Mouse (Mus musculus) R1 (cell line): ENCODE data around the gene Ndufb7.
"Not testable (repeated sequence)": the region's sequence is repeated elsewhere in the genome, so short reads cannot be mapped to it uniquely, and the experiment has no call there.

ENCODE experiments used
- DNase-seq: peaks from one replicate; pipeline ENCODE4 v3.0.0-alpha.2; 2018; ENCODE audit warnings: low read depth, low spot score

The Ndufb7 gene

DNA sequence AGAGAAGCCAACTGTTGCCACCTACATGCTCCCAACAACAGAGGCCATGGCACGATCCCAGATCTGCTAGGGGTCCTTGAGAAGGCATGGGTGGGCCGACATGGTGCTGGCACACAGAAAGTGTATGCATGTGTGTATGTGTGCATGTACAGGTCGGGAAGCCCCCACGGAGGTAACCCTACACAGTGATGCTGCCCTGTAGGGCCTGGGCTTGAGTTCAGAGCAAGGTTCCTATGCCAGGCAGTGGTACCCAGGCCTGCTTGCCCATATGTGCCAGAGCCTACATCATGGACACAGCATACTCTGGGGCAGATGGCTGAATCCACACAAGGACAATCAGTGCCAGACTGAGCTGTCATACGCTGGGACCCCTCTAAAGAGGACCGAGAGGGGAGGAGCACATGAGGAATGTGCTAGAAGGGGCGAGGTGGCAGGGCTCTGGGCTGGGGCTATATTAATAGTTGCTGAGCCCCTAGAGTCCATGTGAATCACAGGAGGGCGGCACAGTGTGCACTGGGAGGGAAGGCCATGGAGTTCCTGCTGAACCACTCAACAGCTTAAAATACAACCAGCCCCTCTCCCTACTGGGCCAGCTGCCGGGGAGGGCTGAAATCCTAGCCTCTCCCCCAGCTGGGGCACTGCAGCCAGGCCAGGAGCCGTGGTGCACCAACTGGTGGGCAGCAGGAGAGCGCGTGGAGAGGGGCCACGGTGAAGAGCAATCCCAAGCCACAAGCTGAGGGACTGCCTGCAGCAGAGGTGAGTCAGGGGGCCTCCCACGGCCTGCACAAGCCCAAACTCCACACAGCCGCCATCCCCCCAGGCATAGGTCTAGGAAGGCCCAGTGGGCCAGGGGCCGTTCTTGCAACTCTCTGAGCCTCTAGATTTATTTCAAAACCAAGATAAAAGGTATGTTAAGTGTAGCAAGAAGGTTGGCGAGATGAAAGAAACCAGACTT, 9.4 kb downstream of the Ndufb7 start:
- no peak for DNase-seq

DNA sequence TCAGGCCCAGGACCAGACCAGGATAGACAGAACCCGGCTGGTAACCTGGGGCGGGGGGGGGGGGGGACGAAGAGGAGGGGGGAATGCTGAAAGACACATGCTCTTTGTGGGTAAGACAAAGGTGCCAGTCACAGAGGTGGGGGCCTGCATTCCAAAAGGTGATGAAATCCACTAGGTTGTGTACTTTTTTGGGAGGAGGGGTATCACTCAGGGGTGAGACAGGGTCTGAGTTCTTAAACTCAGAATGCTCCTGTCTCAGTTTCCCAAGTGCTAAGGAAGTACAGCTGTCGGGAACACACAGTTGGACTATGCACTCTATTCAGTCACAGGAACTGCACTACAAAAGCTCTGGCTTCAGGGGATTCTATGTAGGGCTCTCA, 10.0 kb downstream of the Ndufb7 start:
- no peak for DNase-seq

DNA sequence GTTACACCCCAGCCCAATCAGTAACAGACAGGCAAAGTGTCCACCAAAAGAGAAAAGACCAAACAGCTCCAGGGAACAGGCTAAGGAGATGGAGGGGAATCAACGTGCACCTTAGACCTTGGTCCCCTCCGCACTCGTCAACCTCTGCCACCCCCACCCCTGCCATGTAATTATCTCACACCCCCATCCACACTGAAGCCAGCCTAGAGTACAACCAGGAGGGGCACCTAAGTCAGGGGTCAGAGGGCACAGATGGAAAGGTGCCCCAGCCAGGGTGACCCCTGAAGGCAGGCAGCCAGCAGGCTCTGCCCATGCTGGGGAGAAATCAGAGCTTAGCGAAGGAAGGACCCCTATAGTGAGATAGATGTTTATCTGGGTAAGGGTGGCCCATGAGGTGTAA, 10.4 kb downstream of the Ndufb7 start:
- no peak for DNase-seq

DNA sequence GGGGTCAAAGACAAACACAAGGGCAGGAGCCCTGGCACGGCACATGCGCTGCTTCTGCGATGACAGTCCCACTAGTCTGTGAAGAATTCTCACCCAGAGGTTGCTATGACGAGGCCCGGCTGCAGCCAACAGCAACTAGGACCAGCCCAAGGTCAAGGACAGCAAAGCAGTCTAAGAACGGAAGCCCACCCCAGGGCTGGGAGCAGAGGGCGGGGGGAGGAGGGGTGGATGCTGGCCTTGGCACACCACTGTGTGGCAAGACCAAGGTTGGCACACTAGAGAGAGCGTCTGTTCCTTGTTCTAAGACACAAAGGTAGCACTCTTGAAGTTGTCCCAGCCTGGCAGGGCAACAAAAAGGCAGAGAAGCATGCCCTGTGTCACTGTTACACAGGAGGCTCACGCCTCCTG, 10.9 kb downstream of the Ndufb7 start:
- DNase-seq: peak; percentile 47

DNA sequence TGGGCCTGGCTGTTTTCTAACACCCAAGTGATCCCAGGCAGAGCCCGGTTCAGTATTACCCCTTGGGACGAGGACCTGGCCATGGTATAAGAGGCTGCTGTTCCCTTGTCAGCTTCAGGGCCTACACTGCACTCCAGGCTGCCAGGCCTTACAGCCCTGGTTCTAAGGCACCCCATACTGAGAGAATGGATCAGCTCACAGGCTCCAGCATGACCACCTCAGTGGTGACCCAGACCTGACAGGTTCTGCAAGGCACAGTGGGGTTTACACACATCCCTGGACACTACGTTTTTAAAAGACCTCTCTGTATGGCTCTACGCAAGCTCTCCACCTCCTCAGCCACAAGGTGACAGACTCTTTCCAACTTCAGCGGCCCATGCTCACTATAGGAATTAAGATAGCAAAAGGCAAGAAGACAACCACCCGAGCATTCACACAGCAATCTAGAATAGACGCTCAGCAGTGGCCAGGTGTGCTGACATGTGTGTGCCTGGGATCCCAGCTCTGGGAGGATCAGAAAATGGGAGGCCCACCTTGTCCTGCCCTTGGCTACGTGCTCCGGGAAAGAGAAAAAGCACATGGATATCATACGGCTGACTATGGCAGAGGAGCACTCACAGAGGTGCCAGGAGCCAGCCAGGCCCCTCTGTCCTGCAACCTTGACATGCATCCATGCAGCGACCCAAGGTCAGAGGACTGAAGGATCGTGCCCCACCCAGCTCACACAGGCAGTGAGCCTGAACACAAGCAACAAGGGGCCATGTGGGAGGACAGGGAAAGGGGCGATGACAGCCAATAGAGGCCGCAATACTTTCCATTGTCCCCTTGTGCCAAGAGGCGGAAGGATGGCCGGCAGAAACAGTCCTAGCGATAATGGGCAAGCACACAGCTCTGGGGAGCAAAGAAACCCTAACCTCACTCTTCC, 11.9 kb downstream of the Ndufb7 start:
- DNase-seq: no peak

DNA sequence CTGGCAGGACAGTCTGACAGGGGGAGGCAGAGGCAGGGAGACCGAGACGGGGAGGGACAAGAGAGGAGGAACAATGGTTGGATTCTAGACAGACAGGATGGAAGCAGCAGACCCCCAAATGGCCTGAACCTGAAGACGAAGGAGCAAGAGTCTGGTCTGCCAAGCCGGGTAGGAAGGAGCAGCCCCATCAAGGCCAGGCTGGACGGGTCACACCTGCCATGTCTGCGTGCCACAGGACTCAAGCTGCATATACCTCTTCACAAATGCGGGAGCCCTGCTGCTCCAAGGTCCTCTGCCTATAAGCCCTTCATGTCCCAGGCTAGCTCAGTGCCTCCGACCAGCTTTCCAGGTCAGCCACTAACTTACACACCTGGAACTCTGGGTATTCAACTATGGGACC, 13.2 kb downstream of the Ndufb7 start:
- no peak for DNase-seq

DNA sequence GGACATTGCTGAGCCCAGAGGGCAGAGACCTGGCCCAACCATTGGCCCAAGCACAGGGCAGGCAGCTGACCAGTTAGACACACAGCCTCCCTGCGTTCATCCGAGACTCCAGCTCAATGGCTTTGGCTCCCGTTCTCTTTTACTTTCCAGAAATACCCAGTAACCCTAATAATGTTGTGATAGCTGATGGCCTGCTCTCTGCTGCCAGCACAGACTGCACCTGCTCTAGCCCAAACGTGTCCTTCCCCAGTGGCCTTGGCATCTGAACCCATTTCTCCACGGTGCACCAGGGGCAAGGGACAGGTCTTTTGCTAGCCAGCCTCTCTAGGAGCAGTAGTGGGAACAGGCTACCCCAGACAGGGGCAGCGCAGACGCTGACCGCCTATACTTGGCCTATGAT, 14.4 kb downstream of the Ndufb7 start:
- DNase-seq: no peak

DNA sequence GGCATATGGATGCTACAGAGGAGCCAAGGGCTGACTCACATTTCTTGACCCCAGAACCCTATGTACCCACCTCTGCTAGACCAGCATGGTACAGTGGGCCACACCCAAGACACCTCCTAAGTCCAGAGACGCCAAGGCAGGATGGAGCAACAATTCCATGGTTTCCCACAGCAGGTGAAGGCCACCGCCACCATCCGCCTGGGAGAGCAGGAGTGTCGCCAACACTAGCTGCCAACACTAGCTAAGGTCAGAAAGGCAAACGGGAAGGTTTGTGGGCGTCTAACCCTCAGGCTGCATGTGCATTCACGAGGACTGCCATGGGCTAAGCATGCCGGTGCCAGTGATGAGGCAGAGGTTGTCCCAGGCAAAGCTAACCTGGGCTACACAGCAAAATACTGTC, 15.8 kb downstream of the Ndufb7 start:
- no peak for DNase-seq

DNA sequence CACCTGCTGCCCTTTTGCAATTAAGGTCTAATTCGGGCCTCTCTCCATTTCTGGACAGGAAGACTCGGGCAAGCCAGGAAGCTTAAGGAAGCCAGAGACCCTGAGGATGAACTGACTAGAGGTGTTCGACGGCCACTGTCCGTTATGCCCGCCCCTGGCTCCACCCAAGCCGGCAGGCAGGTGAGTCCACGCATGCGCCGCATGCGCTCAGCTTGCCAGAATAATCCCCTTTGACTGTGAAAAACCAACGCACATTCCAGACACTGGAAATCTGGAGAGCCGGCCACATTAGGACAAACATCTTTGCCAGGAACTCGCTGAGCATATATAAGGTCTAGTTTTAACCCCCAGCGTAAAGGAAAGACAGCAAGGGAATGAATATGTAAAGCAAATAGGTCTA, 16.8 kb downstream of the Ndufb7 start:
- DNase-seq: peak; percentile 52

DNA sequence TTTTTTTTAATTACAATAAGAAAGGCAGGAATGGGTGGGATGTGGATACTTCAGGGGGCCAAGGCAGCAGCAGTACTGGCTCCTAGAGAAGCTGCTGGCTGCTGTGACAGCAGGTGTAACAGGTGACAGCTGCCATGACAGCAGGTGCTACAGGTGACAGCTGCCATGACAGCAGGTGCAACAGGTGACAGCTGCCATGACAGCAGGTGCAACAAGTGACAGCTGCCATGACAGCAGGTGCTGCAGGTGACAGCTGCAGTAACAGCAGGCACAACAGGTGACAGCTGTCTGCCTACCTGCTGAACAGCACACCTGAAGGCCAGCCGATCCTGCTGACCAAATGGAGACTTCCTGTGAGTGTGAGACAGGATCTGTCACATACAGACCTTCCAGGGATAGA, 18.3 kb downstream of the Ndufb7 start:
- DNase-seq: no peak

DNA sequence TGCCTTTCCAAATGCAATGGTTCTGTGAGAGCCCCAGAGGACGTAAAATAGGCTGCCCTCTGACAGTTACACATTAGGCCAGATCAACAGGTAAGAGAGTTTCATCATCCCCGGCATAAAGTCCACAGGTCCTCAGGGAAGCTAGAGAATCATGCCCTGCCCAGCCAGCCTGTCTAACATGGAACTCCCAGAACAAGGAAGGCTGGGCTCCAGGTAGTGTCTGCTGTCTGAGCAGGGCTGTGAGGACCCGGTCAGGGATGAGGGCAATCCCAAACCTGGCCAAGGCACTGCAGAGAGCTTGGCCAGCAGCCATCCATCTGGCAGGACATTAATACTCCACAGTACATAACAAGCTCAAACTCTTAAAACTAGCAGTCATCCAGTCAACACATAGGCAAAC, 18.9 kb downstream of the Ndufb7 start:
- DNase-seq: no peak

DNA sequence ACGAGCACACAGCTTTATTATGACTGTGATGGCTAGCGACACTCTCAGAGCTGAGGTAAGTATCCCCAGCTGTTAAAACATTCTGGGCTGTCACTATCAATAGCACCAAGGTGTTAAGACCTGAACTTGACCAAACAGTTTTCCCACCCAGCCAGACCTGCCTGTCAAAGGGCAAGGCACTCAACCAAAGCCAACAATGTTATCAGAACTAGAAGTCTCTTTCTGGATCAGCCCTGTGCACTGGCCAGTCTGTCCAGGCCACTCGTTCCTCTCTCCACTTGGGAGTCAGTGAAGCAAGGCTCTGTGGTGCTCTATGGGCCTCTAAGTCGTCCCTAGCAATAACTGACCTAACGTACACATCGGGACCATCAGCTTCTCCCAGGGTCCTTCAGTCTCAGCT, 21.2 kb downstream of the Ndufb7 start:
- DNase-seq: no peak

DNA sequence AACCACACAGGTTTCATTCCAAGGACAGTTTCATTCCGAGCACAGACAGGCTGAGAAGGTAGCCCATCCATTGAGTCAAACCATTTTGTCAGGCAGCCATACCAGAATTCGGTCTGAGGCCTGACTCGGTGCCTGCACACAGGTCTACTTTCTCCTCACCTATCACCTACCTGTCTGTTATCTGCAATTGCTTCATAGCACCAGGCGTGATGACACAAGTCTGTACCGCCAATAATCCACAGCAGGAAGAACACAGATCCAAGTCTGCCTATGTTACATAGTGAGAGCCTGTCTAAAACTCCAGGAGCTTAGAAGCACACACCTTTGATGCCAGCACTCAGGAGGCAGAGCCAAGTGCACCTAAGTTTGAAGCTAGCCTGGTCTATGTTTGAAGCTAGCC, 22.4 kb downstream of the Ndufb7 start:
- DNase-seq: no peak

DNA sequence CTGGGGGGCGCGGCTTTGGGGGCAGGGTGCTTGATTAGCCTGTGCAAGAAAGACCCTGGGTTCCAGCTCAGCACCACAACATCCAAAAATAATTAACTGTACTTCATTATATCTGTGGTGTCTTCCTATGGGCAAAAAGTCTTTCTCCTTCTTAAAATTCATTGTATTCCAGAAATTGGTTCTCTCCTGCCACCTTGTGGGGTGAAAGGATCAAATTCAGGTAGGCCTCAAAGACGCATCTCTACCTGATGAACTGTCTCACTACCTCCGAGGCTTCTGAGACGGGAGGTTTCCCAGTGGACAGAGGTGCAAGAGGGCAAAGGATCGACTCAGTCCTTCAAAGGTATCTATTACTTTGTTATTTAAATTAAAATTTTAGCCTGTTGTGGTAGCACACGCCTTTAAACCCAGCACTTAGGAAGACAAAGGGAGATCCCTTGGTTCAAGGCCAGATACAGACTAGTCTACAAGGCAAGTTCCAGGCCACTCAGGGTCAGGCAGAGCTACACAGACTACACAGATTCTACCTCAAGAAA, 24.1 kb downstream of the Ndufb7 start:
- peak; percentile 62 for DNase-seq

DNA sequence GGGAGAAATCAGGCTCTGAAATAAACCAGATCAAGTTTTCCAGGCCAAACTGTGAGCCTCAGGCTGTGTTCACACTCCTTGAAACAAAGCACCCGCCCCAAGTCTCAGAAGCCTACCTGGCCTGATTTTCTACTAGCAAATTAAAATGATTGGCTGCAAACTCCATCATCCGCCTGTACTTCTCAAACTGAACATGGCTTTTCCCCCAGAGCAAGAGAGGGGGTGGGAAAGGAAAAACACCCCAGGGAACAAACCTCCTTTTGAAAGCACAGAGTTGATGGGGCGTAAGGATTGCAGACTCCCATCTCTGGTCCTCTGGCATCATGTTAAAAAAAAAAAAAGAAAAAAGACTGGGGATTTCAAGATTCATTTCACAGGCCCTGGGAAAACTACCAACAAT, 26.2 kb downstream of the Ndufb7 start:
- no peak for DNase-seq

DNA sequence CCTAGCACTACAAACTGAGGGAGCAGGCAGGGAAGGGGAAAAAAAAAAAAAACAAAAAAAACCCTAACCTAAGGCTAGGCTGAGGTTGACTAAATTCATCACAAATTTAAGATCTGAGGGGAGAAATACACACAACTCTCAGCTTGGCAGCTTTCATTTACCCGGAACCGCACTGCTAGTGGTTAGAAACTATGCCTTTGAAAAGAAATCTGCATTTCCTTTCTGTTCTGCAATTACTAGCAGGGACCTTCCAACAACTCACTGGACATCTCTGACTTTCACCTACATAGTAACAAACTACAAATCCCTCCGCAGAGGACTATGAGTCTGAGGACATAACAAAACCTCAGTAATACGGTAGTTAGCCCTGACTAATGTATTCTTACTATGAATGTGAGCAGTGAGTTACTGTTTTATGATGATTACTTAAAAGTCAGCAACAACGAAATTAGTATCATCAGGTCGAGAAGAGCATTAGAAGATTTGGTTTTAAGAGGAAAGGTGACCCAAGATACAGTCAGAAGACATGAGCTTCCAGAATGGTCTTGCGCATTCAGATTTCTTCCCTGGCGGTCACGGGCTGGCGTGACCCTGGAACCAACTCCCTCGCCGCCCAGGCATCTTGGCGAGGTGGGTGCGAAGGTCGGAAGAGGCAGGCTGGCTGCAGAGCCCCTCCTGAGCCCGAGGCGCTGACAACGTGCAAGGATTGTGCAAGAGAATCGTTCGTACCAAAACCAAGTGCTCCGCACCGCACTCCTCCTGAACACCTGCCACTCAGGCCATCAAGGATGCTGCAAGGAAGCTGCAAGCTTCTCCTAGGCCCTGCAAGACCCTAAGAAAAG, 27.1 kb downstream of the Ndufb7 start:
- DNase-seq: no peak

DNA sequence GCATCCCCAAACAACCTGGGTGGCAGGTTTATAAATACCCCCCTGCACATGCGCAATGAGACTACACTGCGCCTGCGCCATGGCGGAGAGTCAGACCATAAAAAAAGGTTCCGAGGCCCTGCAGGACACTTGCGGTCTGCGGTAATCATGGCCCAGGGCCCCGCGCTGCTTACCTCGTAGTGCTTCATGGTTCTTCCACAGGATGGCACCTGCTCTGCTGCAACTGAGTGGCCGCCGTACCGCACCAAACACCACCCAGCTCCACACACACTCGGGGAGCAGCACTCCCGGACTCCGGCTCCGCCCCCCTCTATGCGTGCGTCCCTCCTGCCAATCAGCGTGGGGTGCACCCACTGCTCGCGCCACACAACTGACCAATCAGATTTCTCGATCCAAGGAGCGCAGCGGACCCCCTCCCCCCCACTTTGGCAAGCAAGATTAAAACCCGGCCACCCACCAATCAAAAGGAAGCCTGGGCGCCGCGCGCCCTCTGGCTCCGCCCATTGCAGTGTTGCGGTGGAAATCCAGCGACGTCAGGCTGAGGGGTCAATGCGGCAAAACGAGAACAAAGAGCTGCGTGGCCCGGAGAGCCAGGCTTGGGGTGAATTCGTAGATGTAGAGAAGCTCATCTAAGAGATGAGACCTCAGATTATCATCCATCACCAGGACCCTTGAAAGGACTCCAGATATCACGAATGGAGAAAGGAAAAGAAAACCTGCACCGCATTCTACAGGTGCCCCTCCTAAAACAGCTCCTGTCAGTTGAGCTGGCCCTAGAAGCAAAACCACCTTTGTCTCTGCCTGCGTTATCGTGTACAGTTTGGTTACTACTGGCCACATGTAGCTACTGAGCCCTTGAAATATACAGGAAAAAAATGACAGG, 27.9 kb downstream of the Ndufb7 start:
- peak; percentile 98 for DNase-seq

DNA sequence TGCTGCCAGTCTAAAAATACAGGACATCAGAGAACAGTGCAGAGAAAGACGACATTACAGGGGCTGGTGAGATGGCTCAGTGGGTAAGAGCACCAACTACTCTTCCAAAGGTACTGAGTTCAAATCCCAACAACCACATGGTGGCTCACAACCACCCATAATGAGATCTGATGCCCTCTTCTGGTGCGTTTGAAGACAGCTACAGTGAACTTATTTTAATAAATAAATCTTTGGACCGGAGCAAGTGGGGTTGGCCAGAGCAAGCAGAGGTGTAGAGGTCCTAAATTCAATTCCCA, 28.5 kb downstream of the Ndufb7 start:
- not testable (repeated sequence) for DNase-seq

DNA sequence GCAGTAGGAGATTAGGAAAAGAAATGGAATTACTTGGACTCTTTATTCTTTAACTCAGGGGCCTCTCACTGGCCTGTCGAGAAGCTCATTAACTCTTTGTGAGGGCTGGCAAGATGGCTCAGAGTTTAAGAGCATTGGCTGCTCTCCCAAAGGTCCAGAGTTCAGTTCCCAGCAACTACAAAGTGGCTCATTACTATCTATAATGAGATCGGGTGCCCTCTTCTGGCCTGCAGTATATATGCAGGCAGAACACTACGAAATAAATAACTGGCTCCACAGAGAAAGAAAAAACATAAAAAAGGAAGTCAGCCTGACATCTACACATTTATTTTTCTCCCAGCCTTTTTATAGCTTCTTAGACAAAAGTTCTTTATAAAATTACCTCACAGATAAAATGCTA, 29.9 kb downstream of the Ndufb7 start:
- DNase-seq: peak; percentile 56

DNA sequence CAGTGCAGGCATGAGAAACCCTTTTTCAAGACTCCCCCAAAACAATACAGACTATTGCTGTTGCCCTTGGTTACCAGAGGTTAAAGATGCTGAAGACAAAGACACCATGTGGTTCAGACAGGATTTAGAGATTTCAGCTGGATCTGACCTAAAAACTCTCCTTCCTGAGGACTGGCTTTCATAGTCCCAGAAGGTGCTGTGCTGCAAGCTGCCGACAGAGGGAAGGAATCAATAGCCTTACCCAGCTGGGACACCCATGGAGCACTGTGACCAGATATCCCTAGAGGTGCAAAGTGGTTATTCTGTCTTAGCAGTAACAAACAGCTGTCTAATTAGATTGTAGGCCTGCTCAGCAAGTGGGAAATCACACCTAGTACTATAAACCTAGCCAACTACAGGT, 31.7 kb downstream of the Ndufb7 start:
- DNase-seq: peak; percentile 83

DNA sequence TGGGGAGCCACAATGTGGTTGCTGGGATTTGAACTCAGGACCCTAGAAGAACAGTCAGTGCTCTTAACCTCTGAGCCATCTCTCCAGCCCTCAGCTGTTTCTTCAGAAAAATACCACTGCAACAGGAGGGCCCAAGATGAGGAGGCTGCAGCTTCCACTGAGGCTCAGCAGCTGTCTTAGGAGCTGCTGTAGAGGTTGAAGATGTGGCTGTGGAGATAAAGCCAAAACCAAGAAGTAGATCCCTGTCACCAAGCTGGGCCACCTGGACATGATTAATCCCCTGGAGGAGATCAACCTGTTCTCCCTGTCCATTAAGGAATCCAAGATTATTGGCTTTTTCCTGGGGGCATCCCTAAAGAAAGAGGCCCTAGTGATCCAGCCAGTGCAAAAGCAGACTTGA, 33.3 kb downstream of the Ndufb7 start:
- no peak for DNase-seq
